Mouse (Mus musculus) liver, embryonic 15.5 days (tissue): ENCODE data around the gene Sqor. TPM values are rescaled to one million over a fixed set of nuclear protein-coding genes. Genes with fewer than 3 reads are reported as not detected.

ENCODE experiments used
- ATAC-seq: fragments of 200-750 bp; cut with Nextera tagmentation; 2 replicates; pipeline ENCODE4 v1.8.0; 2017; ENCODE audit warnings: moderate number of reproducible peaks, mild to moderate bottlenecking, moderate library complexity; ENCODE audit not compliant: insufficient read depth
- H3K27ac ChIP-seq: fragments of 300-500 bp; sonication (generic); replicated peaks from 2 replicates; pipeline ENCODE4 v1.5.1; 2015; ENCODE audit warnings: mild to moderate bottlenecking, inconsistent platforms
- H3K27me3 ChIP-seq: fragments of 300-500 bp; sonication (generic); 2 replicates; pipeline ENCODE4 v1.6.1; 2015; ENCODE audit warnings: mild to moderate bottlenecking, inconsistent platforms
- H3K36me3 ChIP-seq: fragments of 300-500 bp; sonication (generic); replicated peaks from 2 replicates; pipeline ENCODE4 v1.6.1; 2015; ENCODE audit warnings: moderate library complexity, mild to moderate bottlenecking, inconsistent platforms
- H3K4me1 ChIP-seq: fragments of 300-500 bp; sonication (generic); replicated peaks from 2 replicates; pipeline ENCODE4 v1.6.1; 2015; ENCODE audit warnings: inconsistent platforms
- H3K4me2 ChIP-seq: fragments of 300-500 bp; sonication (generic); 2 replicates; pipeline ENCODE4 v1.6.1; 2015; ENCODE audit warnings: moderate library complexity, mild to moderate bottlenecking, inconsistent platforms
- H3K4me3 ChIP-seq: fragments of 300-500 bp; sonication (generic); replicated peaks from 2 replicates; pipeline ENCODE4 v1.5.1; 2015; ENCODE audit warnings: mild to moderate bottlenecking, inconsistent platforms
- H3K9ac ChIP-seq: fragments of 300-500 bp; sonication (generic); 2 replicates; pipeline ENCODE4 v1.6.1; 2015; ENCODE audit warnings: moderate library complexity, mild to moderate bottlenecking, inconsistent platforms
- H3K9me3 ChIP-seq: fragments of 300-500 bp; sonication (generic); replicated peaks from 2 replicates; pipeline ENCODE4 v1.6.1; 2016; ENCODE audit warnings: inconsistent platforms
- WGBS: fragments of 180-500 bp; shearing (Covaris S2); methylation state at CpG from one replicate; pipeline ENCODE4 v1.1.7; 2015; ENCODE audit warnings: mixed read lengths; ENCODE audit not compliant: insufficient replicate concordance; 5-methylcytosine and 5-hydroxymethylcytosine counted together
- polyA plus RNA-seq: library from polyadenylated mRNA; unstranded; fragments of >200 nt; fragmentation: Nextera tagmentation; extraction: Ambion mirVana; gene quantifications from 2 replicates; pipeline ENCODE4 v1.2.1, GENCODE M21; 2015

Gene Sqor
- polyA plus RNA-seq: 7.3 and 9.1 TPM in 2 replicates

DNA sequence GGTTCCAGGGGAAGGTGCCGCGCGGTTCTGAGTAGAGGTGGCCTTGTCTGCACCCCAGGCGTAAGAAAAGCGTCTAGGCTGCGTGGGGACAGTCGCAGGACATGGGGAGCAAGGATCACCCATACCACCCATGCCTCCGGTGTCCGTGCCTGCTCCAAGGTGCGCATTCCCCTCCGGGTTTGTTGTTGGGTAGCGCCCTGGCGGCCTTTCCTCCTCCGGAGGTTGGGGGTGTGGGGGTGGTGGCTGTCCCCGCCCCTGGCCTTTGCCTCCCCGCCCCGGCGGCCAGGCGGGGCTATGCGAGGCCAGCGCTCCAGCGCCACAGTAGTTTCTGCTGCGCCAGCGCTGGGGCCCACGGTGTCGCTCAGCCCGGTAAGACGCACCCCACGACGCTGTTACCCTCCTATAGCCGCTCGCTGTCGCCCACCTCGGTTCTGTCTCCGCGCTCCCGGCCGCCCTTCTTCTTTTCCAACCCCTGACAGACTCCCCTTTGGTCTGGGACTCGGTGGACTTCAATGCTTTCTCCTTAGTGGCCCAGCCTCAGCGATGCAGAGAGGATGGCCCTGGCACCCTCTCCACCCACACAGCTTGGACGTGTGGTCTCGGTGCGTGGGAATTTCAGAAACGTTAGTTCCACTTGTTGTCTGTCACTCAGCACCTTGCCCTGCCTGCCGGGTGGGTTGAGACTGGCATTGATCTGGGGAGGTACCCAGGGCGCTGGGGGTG lies at the start of gene Sqor:
Sqor (plus strand) TSS at position 167 of the 723 bp plus-strand sequence.
- H3K4me2 ChIP-seq: peak within 1 kb of the TSS; percentile 75
- no peaks in the 10 kb centered on the region for H3K9me3 ChIP-seq
- H3K4me1 ChIP-seq: peaks cover 13% of the 10 kb centered on the region; the same call in 1 of the 2 replicates
- H3K9ac ChIP-seq: peak within 1 kb of the TSS; percentile 40; the same call in 1 of the 2 replicates
- no peak within 1 kb of the TSS for H3K27ac ChIP-seq
- no peaks in the 10 kb centered on the region for H3K36me3 ChIP-seq
- peaks cover 19% of the 10 kb centered on the region; the same call in 1 of the 2 replicates for H3K27me3 ChIP-seq
- peak; percentile 80 for ATAC-seq
- WGBS: 1% methylated on average over 46 of the region's 46 CpGs
- peak within 1 kb of the TSS; percentile 57 for H3K4me3 ChIP-seq

DNA sequence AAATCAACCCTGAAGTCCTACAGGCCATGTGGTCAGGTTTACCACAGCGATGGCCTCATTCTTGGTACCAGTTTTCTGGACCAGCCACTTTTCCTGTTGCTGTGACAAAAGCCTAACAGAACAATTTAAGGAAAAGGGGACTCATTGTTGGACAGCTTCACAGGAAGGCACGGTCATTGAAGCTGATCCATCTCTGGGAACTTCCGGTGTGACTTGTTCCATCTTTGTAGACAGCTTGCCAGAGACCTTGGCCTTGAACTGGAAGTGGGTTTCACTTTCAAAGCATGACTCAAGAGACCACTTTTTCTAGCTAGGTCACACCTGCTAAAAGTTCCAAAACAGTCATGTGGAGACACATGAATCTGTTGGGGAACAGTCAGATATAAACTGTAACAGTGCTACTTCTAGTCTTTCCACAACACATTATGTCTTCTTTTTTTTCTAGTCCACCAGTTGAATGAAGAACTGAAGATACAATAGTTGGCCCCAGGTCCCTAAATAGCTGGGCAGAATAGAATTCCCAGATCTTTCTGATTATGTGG lies 48.7 kb upstream of the Sqor start:
- ATAC-seq: no peak
- Histone ChIP-seq H3K36me3 (no peaks in the 10 kb centered on the region), H3K9ac (no peak overlapping the region), H3K9me3 (no peaks in the 10 kb centered on the region), H3K27ac (no peak overlapping the region), H3K27me3 (no peaks in the 10 kb centered on the region), H3K4me3 (no peak overlapping the region), H3K4me2 (no peak overlapping the region), H3K4me1 (no peaks in the 10 kb centered on the region)
- 30% methylated on average over 3 of the region's 3 CpGs for WGBS

DNA sequence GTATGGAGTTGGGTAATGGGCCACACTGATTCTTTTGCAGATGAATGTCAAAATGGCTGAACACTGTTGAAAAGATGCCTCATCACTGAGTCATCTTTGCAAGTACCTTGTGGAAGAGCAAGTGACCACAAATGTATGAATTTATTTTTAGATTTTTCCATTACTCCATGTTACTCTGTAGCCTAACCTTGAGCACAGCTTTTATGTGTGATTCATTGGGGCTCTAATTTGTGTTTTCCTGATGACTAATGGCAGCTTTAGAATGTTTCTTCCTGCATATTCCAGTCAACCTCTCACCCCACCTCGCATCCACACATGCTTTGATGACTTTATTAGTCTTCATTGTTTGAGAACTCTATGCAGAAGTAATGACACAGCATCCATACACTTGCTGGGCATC lies 45.8 kb upstream of the Sqor start:
- H3K27me3 ChIP-seq: no peaks in the 10 kb centered on the region
- H3K9me3 ChIP-seq: no peaks in the 10 kb centered on the region
- H3K27ac ChIP-seq: no peak overlapping the region
- ATAC-seq: no peak
- H3K36me3 ChIP-seq: no peaks in the 10 kb centered on the region
- no peak overlapping the region for H3K4me3 ChIP-seq
- no peak overlapping the region for H3K9ac ChIP-seq
- 38% methylated on average over 1 of the region's 1 CpGs for WGBS
- no peaks in the 10 kb centered on the region for H3K4me1 ChIP-seq
- no peak overlapping the region for H3K4me2 ChIP-seq

DNA sequence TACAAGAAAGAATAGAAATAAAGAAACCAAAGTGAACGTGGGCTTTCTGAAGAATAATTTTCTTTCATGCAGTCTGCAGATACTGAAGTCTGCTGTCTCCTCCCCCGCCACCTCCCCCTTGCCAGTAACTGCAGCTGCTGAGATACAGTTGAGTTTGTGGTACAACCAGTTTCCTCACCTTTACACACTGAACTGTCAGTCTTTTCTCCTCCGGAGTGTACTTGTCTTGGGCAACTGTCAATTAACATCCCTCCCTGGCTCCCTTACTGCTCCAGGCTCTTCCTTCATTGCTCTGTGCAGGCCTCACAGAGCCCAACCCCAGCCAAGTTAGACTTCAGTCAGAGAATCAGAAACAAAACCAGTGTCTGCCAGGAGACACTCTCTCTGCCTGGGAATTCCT lies 44.5 kb upstream of the Sqor start:
- Histone ChIP-seq H3K9ac (no peak overlapping the region), H3K36me3 (no peaks in the 10 kb centered on the region), H3K27me3 (no peaks in the 10 kb centered on the region; the same call in 1 of the 2 replicates), H3K4me1 (no peaks in the 10 kb centered on the region), H3K4me3 (no peak overlapping the region), H3K4me2 (no peak overlapping the region), H3K9me3 (no peaks in the 10 kb centered on the region), H3K27ac (no peak overlapping the region)
- 33% methylated on average over 3 of the region's 3 CpGs for WGBS
- no peak for ATAC-seq

DNA sequence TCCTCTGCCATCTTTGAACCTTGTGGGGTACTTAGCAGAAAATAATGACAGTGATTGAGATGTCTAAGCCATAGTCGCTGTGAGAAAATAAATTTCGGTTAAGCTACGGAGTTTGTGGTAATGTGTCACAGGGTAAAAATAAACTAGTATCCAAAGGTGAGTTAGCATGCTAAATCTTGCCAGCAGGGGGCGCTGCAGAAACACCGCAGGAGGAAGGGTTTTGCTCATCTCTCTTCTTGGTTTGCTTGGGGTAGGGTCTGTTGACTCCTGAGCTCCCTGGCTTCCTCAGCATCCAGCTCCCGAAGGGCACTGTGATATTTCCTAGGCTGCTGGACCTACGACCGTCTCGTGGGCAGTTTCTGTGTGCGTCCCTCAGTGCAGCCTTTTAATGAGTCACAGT lies 39.4 kb upstream of the Sqor start:
- no peak overlapping the region for H3K4me3 ChIP-seq
- H3K4me1 ChIP-seq: no peaks in the 10 kb centered on the region
- H3K27ac ChIP-seq: no peak overlapping the region
- 42% methylated on average over 10 of the region's 10 CpGs for whole genome bisulfite sequencing
- no peaks in the 10 kb centered on the region; the same call in 1 of the 2 replicates for H3K27me3 ChIP-seq
- H3K9ac ChIP-seq: no peak overlapping the region
- H3K9me3 ChIP-seq: no peaks in the 10 kb centered on the region
- no peak overlapping the region for H3K4me2 ChIP-seq
- ATAC-seq: no peak
- H3K36me3 ChIP-seq: no peaks in the 10 kb centered on the region

DNA sequence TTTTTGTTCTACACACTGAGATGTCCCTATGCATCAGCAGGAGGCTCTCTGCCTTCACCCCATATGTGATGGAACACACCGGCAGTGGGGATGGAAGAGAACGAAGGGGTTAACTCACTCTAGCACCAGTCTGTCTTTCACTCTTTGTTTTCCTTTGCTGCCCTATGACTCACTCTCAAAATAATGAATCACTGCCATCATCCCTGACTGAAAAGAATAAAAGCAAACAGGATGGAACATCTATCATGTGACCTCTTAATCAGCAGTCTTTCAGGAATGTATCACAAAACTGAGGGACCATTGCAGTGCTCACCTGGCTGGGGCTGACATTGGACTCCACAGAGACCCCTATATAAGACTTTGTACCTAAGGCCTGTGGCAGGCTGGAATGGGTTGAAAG lies 33.6 kb upstream of the Sqor start:
- no peak overlapping the region for H3K9ac ChIP-seq
- no peak for ATAC-seq
- H3K36me3 ChIP-seq: no peaks in the 10 kb centered on the region
- no peak overlapping the region for H3K4me3 ChIP-seq
- H3K9me3 ChIP-seq: no peaks in the 10 kb centered on the region
- no peak overlapping the region for H3K27ac ChIP-seq
- peaks cover 15% of the 10 kb centered on the region for H3K27me3 ChIP-seq
- 58% methylated on average over 2 of the region's 2 CpGs for WGBS
- no peaks in the 10 kb centered on the region for H3K4me1 ChIP-seq
- H3K4me2 ChIP-seq: no peak overlapping the region

DNA sequence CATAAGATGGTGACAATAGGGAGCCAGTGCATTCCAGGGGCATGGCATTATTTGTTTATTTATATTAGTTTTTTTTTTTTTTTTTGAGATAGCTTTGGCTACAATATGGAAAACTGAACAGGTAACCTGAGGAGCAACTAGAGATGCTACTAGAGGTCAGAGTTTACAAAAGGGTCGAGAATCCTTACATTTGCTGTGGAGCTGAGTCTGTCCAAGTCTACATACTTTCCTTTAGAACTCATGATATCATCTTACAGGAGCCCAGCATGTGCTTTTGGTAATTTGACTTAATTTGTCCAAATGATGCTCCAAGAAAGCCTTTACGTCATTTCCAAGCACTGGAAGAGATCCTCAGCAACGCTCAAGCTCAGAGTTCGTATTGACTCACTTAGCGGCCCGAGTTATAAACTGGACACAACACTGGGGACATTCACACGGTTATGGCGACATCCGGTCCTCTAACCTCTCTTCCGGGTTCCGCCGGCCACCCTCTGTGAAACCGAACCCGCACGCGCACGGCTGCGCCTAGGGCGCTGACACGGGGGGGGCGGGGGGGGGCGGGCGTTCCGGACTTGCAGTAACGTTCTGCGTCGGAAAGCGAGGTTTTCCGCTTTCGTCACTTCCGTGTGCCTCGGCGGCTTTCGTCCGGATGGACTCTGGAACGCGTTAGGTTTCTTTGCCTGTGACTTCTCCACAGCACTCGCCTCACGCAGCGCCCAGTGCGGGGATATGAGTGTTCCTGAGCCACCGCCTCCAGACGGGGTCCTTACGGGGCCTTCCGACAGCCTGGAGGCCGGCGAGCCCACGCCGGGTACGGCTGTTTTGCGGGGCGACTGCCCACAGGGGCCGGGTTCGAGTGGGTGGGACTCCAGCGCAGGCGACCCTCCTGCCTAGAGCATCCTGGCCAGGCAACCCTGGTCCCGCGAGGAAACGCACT lies 26.9 kb upstream of the Sqor start, which contains the start of gene Bloc1s6:
Bloc1s6 (plus strand) TSS at position 610 of the 937 bp plus-strand sequence.
- under 1% methylated on average over 51 of the region's 59 CpGs for WGBS
- H3K9ac ChIP-seq: peak within 1 kb of the TSS; percentile 89
- peaks cover 12% of the 10 kb centered on the region; the same call in 1 of the 2 replicates for H3K4me1 ChIP-seq
- ATAC-seq: peak; percentile 91
- no peaks in the 10 kb centered on the region for H3K9me3 ChIP-seq
- 0 out of 2 replicates have a peak, but pooled peaks cover 2% of the 10 kb centered on the region for H3K36me3 ChIP-seq
- peak within 1 kb of the TSS; percentile 80 for H3K4me2 ChIP-seq
- peak within 1 kb of the TSS; percentile 92 for H3K4me3 ChIP-seq
- peak within 1 kb of the TSS; percentile 83 for H3K27ac ChIP-seq
- H3K27me3 ChIP-seq: peaks cover 21% of the 10 kb centered on the region

DNA sequence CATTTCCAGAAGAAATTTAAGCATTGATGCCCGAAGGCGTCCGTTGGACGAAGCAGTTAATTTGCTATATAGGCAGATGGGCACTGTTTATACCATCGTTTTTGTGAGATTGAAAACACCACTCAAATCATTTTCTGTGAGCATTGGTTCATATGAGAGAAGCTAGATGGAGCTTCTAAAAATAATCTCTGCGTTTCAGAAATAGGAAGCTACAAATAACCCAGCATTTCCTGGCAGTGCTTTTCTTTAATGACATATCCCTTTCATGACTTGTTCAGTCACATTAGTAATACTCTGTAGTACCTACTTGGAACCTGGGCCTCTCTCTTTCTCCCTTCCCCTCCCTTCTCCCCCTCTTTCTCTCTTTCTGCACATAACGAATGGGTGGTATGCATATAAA lies 26.0 kb upstream of the Sqor start:
- peaks cover 20% of the 10 kb centered on the region for H3K27me3 ChIP-seq
- no peak for ATAC-seq
- H3K36me3 ChIP-seq: peaks cover 6% of the 10 kb centered on the region; the same call in 1 of the 2 replicates
- H3K9ac ChIP-seq: peak overlapping the region; percentile 89; the same call in 1 of the 2 replicates
- H3K9me3 ChIP-seq: no peaks in the 10 kb centered on the region
- H3K4me3 ChIP-seq: peak overlapping the region; percentile 92
- WGBS: 25% methylated on average over 7 of the region's 7 CpGs
- H3K4me2 ChIP-seq: peak overlapping the region; percentile 80
- no peak overlapping the region for H3K27ac ChIP-seq
- peaks cover 12% of the 10 kb centered on the region; the same call in 1 of the 2 replicates for H3K4me1 ChIP-seq

DNA sequence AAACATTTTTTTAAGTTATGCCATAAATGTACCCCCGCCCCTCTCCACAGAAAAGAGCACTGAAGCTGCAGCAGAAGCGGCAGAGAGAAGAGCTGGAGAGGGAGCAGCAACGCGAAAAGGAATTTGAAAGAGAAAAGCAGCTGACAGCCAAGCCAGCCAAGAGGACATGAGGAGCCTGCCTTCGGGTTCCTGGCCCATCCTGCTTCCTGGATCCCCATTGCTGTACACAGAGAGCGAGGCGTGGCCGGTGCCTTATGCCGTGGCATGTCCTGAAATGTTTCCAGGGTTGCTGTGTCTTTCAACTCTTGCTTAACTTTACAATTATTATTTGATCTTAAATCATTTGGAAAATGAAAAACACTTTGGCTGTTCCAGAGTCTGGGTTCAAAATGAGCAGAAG lies 18.6 kb upstream of the Sqor start:
- no peaks in the 10 kb centered on the region for H3K4me1 ChIP-seq
- no peak overlapping the region for H3K4me3 ChIP-seq
- no peak overlapping the region for H3K4me2 ChIP-seq
- no peaks in the 10 kb centered on the region for H3K9me3 ChIP-seq
- H3K27me3 ChIP-seq: no peaks in the 10 kb centered on the region
- no peak overlapping the region for H3K27ac ChIP-seq
- no peak overlapping the region for H3K9ac ChIP-seq
- ATAC-seq: no peak
- WGBS: 67% methylated on average over 9 of the region's 9 CpGs
- peaks cover 32% of the 10 kb centered on the region for H3K36me3 ChIP-seq

DNA sequence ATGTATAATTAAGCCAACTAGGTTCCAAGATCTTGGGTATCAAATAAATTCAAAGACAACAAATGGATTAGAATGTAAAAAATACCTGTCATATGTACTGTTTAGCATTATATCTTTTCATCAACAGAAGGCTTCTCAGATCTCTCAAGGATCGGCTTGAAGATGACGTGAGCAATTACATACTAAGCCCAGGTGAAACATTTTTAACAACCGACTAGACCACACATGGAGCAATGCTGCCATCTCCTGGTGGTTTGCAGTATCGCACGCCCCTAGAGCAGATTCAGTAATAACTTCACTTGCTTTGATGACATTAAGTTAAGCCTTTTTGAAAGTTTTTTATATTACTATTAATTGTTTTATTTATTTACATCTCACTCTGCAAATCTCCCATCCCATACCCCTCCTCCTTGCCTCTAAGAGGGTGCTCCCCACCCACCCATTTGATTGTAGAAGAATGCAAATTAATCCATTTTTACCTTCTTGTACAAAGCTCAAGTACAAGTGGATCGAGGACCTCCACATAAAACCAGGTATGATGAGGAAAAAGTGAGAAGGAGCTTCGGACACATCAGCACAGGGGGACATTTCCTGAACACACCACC lies 11.2 kb upstream of the Sqor start:
- peaks cover 9% of the 10 kb centered on the region for H3K27me3 ChIP-seq
- ATAC-seq: no peak
- no peaks in the 10 kb centered on the region for H3K9me3 ChIP-seq
- no peaks in the 10 kb centered on the region for H3K36me3 ChIP-seq
- H3K4me2 ChIP-seq: no peak overlapping the region
- no peak overlapping the region for H3K9ac ChIP-seq
- no peak overlapping the region for H3K4me3 ChIP-seq
- WGBS: 11% methylated on average over 7 of the region's 7 CpGs
- no peaks in the 10 kb centered on the region for H3K4me1 ChIP-seq
- H3K27ac ChIP-seq: no peak overlapping the region
